Mouse (Mus musculus) lung, postnatal 4 days (tissue): ENCODE data around the gene Xkrx.
"Not testable (repeated sequence)": the region's sequence is repeated elsewhere in the genome, so short reads cannot be mapped to it uniquely, and the experiment has no call there.

Experiments
- DNase-seq, 2 experiments: peaks; one replicate each; pipeline ENCODE4 v3.0.0; 2021

The Xkrx gene

DNA sequence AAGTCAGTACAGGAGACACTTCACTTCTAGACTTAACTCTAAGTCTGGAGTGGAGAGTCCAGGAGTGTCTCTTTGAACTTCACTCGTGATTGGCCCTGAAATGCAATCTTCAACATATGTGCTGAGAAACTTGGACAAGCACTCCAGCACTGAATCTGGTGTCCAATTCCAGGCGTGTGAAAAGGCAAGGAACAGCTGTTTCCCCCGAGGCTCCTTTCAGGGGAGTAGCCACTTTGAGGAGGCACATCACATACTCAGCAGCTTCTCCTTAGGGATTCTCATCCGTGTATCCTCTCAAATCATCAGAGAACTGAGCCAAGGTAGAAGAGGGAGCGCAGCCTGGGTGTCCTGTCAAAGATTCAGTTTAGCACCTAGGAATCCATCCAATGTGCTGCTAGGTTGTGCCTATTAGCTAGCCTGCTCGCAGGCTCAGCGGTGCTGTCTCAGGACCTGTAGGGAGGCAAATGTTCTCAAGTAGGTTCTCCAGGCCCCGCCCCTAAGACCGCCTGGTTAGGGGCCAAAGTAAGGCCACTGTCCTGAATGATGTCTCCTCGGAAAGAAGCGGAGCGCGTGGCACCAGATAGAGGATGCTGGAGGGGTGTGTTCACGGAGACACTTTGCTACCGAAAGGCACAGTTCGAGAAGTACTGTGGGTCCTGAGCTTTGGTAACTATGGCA is at the start of gene Xkrx:
TSS of gene Xkrx (minus strand) at position 34 of the 678 bp plus-strand sequence.
- peak; percentile 12 to 40 for DNase-seq

DNA sequence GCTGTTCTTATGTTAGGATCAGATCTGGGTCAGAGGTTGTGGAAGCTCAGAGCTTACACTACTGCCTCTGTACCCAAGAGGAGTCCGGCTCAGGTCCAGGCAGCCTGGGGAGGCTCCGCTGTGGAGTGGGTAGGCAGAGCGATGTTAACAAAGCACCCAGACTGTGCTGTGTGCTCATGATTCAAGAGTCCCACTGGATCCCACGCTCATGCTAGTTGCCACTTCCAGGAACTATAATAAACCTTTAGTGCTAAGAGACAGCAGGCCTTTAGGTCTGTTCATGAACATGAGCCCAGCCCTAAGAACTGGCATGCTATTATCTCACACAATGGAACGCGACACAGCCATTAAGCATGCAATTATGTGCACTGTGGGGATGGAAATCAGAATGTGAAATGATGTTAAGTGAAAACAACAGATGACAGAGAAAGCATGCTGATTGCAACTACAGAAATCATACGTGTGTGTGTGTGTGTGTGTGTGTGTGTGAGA is 49.3 kb upstream of the Xkrx start:
- DNase-seq: no peak

DNA sequence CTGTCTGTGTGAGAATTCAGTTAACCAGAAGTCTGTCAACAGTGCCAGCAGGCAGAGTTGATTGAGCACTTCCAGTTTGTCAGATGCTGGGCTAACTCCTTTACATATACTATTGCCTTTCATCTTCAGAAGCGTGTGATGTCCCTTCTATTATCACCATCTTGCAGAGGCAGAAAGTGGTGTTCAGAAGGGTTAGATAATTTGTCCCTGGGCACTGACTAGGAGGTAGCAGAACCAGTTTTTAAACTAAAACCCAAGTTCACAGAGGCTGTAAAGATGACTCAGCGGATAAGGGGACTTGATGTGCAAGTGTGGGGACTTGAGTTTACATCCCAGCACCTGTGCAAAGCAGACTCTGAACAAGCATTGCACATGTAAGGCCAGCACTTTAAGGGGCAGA is 46.6 kb upstream of the Xkrx start:
- no peak for DNase-seq

DNA sequence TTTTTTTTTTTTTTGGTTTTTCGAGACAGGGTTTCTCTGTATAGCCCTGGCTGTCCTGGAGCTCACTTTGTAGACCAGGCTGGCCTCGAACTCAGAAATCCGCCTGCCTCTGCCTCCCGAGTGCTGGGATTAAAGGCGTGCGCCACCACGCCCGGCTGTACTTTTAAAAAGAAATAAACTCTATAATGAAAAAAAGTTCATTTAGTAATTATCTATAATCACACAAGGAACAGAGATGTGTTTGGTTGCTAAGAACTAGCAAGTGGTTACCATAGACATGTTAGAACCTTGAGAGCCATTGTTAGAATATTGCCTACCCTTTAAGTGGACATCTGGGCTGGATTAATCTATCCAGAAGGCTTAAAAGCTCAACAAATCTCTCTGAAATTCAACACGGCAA is 25.3 kb upstream of the Xkrx start, which contains the start of gene Arl13a:
TSS of gene Arl13a (plus strand) at position 301 of the 400 bp plus-strand sequence.
- not testable (repeated sequence) for DNase-seq

DNA sequence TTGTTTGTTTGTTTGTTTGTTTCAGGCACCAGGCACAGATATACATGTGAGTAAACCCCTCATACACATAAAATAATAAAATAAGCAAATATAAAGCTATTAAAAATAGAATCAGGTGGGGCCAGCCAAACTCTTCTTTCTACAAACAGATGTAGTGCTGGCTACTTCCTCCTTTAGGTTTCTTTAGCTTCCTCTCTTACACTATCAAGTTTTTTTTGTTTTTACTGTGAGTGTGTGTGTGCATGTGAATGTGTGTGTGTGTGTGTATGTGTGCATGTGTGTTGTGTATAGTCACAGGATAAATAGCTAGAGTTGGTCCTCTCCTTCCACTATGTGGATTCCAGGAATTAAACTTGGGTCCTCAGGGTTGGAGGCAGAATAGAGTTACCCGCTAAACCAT is 12.8 kb upstream of the Xkrx start:
- DNase-seq: no peak

DNA sequence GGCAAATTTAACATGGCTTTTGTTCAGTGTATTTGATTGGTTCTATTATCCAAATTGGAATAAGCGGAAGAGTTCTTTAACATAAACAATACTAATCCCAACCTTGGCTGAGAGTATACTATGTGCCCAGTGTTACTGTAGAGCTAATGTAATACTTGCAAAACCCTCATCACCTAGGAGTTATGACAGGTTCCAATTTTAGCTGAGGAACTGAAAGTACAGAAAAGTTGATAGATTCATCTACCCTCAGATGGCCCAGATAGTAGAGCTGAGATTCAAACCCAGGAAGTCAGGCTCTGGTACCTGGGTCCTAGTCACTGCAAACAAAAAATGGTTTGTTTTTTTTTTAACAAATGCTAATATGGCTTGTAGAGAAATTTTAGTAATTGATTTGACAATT is 8.7 kb upstream of the Xkrx start:
- DNase-seq: no peak

DNA sequence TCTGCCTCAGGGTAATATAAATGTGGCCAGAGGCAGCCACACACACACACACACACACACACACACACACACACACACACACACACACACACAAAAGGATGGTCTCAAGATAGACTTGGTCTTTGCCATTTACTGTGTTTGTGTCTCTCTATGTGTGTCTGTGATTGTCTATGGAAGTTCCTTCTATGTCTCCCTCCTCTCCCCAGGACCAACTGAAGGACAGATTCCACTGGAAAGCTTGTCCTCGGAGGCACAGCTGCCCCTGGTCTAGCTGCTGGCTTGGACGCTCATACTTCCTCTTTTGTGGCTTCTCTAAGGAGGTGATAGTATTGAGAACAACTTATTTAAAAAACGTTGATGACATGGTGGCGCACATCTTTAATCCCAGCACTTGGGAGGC is 1.6 kb upstream of the Xkrx start:
- no peak for DNase-seq

DNA sequence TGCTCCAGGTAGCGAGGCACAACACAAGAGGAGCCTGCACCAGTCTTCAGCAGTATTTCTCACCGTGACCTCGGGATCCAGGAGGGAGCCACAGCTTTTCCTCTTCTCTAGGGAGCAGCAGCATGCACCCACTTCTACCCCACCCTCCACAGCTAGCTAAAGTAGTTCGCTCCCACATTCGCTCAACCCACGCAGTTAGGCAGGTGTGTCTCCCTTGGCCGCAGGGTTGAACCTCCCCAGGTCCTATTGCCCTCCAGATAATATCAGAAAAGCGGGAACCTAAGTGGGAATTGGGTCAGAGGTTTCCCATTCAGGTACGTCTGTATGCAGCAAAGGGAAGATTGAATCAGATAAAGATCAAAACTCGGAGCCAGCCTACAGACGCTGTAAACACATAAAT is 950 bp upstream of the Xkrx start:
- DNase-seq: no peak

DNA sequence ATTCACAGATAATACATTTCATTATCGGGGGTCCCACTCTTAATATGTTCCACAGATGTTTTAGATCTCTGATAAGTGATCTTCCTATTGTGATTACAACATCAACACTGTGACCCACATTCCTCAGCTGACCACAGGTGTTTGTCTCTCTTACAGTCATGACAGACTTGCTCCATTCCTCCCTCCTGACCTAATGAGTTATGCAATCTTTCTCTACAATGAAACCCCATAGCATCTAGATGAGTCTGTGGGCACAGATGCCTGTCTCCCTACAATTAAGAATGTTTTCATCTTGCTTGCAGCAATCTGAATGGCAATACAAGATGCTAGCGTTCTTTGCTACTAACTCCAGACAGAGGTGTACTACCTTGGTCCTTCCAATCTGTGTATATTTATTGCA is 1.4 kb downstream of the Xkrx start:
- no peak for DNase-seq

DNA sequence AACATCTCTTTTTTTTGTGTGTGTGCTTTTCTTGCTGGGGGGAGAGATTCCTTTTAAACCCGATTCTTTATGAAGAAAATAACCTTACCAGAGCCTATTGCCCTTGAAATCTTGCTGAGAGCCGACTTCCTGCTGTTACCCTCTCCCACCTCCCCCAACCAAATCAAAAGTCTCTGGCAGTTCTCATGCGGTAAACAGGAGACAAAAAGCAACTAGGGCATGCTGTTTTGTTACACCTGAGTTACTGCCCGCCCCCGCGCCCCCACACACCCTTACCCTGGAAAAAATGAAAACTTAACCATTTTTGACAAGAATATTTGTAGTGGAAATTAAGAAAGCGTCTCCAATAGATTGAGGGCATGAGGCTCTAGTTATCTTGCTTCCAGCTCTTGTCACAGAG is 3.7 kb downstream of the Xkrx start:
- no peak for DNase-seq

DNA sequence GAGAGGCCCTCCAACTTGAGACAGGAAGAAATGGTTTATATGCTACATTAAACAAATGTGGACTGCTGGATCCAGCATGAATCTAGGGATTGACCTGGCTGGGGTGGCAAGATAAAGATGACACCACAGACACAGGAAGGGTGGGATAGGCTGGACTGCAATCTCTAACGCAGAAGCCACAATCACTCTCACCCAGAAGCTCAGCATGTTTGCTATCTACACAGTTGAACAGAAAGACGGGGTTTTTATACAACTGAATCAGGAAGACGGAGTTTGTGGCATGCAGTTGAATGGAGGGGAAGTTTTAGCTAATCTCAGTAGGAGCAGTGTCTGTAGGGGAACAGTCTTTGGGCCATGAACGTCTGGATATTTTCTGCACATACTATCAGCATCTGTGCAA is 19.9 kb downstream of the Xkrx start:
- DNase-seq: no peak

DNA sequence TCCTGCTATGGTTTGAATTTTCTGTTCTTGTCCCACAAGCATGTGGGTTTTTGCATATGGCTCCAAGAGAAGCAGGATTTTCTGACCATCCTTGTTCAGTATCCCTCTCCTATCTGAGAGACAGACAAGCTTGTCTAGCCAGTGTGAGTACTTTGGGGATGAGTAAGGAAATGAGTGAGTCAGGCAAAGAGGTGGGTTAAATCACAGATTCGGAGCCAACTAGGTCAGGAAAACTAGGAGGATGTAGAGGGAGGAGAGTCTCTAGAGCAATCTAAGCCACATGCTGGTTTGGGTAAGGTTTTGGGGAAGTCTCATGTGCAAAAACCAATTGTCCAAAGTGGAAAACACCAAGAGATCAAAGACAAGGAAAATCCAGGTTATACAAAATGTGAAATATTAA is 20.3 kb downstream of the Xkrx start:
- DNase-seq: no peak

DNA sequence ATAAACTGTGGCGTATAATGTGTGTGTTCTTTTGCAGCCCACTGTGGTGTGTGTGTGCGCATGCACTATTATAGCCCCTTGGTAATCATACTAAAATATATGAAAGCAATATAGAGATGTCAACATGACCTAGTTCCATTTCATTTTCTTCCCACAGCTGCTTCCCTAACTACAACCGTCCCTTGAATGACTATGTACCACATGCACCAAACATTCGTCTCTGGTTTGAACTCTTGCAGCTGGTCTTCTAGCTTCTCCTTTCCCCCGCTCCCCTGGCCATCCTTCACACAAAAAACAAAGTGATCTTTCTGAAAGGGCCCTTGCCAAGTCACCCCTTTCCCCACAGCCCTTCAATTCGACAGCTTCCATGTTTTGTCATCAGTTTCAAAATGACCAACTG is 21.9 kb downstream of the Xkrx start:
- no peak for DNase-seq

DNA sequence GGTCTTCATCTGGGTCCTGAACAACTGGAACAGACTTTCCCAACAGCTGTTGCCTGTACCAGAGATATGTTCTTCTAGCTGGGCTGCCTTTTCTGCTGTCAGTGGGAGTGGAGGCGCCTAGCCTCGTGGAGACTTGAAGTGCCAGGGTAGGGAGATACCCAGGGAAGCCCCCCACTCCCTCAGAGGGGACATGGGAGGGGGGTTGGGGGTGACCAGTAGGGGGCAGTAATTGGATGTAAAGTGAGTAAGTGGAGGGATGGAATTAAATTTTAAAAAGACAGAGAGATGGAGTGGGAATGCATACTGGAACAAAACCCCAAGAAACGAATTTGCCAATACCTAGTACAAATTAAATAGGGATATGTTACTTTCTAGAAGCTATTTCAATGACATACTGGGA is 28.1 kb downstream of the Xkrx start:
- no peak for DNase-seq

DNA sequence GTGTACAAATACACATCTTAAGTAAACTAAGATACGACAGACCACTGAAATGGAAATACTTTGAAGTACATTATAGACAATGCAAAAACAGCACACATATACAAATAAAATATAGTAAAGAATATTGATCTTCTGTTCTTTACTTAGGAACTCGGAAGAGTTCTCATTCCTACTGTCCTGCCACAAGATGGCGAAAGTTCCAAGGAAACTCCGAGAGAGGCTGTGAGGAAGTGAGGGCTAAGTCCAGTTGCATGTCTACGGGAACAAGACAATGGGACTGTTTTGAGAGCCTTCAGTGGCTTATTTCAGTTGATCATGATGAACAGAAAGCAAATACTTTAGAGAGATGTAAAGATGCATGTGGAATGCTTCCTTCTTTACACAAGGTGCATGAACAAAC is 29.6 kb downstream of the Xkrx start:
- DNase-seq: peak in 1 of 2 experiments; percentile 16

DNA sequence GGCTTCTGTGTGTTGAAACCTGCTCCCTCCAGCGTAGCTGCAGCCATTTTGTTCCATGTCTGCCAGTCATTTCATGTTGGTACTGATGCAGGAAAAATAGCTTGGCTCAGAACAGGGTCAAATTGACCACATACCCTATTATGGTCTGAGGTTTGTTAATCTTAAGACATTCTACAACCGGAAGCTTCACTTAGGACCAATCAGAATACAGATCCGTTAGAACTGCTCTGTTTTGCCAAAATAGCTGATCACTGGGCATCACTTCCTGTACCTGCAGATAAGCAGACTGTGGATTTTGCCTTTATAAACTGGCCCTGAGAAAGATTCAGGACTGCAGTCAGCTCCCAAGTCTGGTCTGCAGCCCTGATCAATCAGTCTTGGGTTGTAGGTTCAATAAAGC is 33.3 kb downstream of the Xkrx start:
- no peak for DNase-seq

DNA sequence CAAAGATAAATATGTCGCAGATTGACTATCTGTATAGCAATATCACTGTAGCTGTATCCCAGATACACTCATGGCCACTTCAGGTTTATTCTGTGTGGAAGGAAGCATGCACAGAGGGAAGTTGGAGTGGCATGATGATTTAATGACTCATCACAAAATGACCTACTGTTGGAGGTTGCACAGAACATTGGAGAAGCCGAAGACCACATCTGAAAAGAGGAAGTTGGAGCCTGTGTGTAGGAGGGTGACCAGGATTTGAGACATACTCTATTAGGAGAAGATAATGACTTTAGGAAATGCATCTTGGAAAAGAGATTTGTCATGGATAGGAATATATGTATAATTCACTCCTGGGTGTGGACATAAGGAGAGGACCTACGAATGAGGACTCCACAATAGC is 45.5 kb downstream of the Xkrx start:
- no peak for DNase-seq

DNA sequence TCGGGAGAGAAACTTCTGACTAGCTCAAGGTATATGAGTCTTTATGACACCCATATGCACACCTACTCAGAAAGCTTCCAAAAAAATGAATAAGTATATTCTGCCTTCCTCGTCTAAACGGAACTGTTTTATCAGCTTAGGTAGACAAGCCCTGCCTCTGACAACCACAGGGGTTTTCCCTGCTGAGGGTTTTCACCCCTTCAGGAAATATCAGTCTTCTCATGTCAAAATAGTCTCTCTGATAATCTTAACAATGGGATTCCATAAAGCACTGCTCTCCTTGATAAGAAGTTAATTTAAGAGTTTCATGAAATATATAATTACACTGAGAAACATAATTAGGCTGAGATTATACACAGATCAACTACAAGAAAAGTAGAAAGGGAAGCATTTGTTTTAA is 50.1 kb downstream of the Xkrx start:
- DNase-seq: no peak

DNA sequence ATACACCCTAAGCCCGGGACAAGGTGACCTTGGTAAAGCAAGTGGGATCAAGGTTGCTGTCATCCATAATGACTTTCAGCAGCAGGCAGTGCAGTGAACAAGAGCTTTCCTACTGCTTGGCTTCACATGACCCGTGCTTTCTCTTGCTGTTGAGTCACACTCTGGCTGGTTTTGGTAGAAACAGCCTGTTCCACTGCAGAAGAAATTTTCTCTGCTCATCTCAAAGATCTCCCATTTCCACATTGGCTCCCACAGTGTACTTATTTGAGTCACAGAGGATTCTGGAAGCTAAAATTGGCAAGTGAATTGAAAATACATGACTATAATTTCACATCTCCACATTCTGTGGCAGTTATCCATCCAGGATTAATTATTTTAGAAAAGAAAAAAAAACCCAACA is 59.2 kb downstream of the Xkrx start:
- DNase-seq: no peak
